Mouse (Mus musculus): ENCODE measurements around the gene Slc25a28. TPM values are rescaled to one million over a fixed set of nuclear protein-coding genes. Genes with fewer than 3 reads are reported as not detected.

Gene Slc25a28
- polyA plus RNA-seq, 1 experiment, result 110 TPM

- no peak overlapping the region for H3K4me3 ChIP-seq (replicated peaks; ENCODE audit: insufficient read depth, low read depth, low read length)
- under 1% methylated on average over 34 of the region's 34 CpGs for WGBS
- H3K4me1 ChIP-seq (ENCODE audit: control insufficient read depth, insufficient read depth, low read length), result no peaks in the 10 kb centered on the region
- TF ChIP-seq POLR2A (IDR thresholded peaks at IDR 0.05; ENCODE audit: borderline replicate concordance, insufficient read depth, low read length), result no peak
- TF ChIP-seq CTCF (IDR thresholded peaks at IDR 0.05; ENCODE audit: borderline replicate concordance, insufficient read depth, low read depth, low read length), result no peak
- DNase-seq, result no peak
- H3K27me3 ChIP-seq (ENCODE audit: control insufficient read depth, insufficient read depth, low read length), result peaks cover 46% of the 10 kb centered on the region
- H3K27ac ChIP-seq (ENCODE audit: insufficient read depth, low read length), result no peak overlapping the region
Observed at GRCm38 (mm10) chr19:43615571-43616414, 58.9 kb downstream of the Slc25a28 start.

GRCm38 (mm10) chr19:43615074-43615445 lies 59.6 kb downstream of the Slc25a28 start:
- Histone ChIP-seq H3K4me3 (replicated peaks; ENCODE audit: insufficient read depth, low read depth, low read length) (no peak overlapping the region), H3K27ac (ENCODE audit: insufficient read depth, low read length) (no peak overlapping the region), H3K4me1 (ENCODE audit: control insufficient read depth, insufficient read depth, low read length) (no peaks in the 10 kb centered on the region), H3K27me3 (ENCODE audit: control insufficient read depth, insufficient read depth, low read length) (peaks cover 48% of the 10 kb centered on the region)
- 2% methylated on average over 20 of the region's 20 CpGs for WGBS
- no peak for DNase-seq
- TF ChIP-seq POLR2A (IDR thresholded peaks at IDR 0.05; ENCODE audit: borderline replicate concordance, insufficient read depth, low read length) (no peak), CTCF (IDR thresholded peaks at IDR 0.05; ENCODE audit: borderline replicate concordance, insufficient read depth, low read depth, low read length) (no peak)

GRCm38 (mm10) chr19:43614341-43615073 lies 60.2 kb downstream of the Slc25a28 start:
- peak in 1 of 2 experiments; percentile 41 for DNase-seq
- 1% methylated on average over 89 of the region's 92 CpGs for WGBS
- H3K27ac ChIP-seq (ENCODE audit: insufficient read depth, low read length), result no peak overlapping the region
- H3K4me3 ChIP-seq (replicated peaks; ENCODE audit: insufficient read depth, low read depth, low read length), result no peak overlapping the region
- TF ChIP-seq CTCF (IDR thresholded peaks at IDR 0.05; ENCODE audit: borderline replicate concordance, insufficient read depth, low read depth, low read length) (no peak), POLR2A (IDR thresholded peaks at IDR 0.05; ENCODE audit: borderline replicate concordance, insufficient read depth, low read length) (no peak)
- H3K4me1 ChIP-seq (ENCODE audit: control insufficient read depth, insufficient read depth, low read length), result no peaks in the 10 kb centered on the region
- H3K27me3 ChIP-seq (ENCODE audit: control insufficient read depth, insufficient read depth, low read length), result peaks cover 50% of the 10 kb centered on the region

Other genes starting within 250 kb of the Slc25a28 start
- 80.2 and 86.8 TPM in 2 replicates for gene Cnnm1, start 234.4 kb downstream of the Slc25a28 start, polyA plus RNA-seq (2012; rRNA removed)
- gene Got1, start 150.3 kb downstream of the Slc25a28 start, polyA plus RNA-seq (2012; rRNA removed), result 501 and 528 TPM in 2 replicates
- gene Nkx2-3, start 62.6 kb downstream of the Slc25a28 start, polyA plus RNA-seq (2012; rRNA removed), result not detected in 2 replicates
- gene Entpd7, start 14.8 kb upstream of the Slc25a28 start, polyA plus RNA-seq (2012; rRNA removed), result 10.8 and 11.7 TPM in 2 replicates
- 9.1 and 9.3 TPM in 2 replicates for gene Cutc, start 78.1 kb upstream of the Slc25a28 start, polyA plus RNA-seq (2012; rRNA removed)
- 19.1 and 20.2 TPM in 2 replicates for gene Cox15, start 78.1 kb upstream of the Slc25a28 start, polyA plus RNA-seq (2012; rRNA removed)
- gene Abcc2, start 107.3 kb upstream of the Slc25a28 start, polyA plus RNA-seq (2012; rRNA removed), result 0.05 and 0.19 TPM in 2 replicates